Mouse (Mus musculus) left cerebral cortex, postnatal 10 days (tissue): ENCODE results near the gene Olfr262. TPM values are rescaled to one million over a fixed set of nuclear protein-coding genes. Genes with fewer than 3 reads are reported as not detected.
"Not testable (repeated sequence)": the region's sequence is repeated elsewhere in the genome, so short reads cannot be mapped to it uniquely, and the experiment has no call there.

Experiments
- DNase-seq, 2 experiments: peaks; one replicate each; pipeline ENCODE4 v3.0.0; 2021 to 2022; ENCODE audit warnings: low spot score in 2 of 2, mixed read lengths in 1 of 2; ENCODE audit errors: extremely low spot score in 1 of 2
- intact Hi-C: fragments of 180-260 bp; cut with DNase I; formaldehyde crosslinking; loops from one replicate; pipeline ENCODE4 v1.15.1; 2025
- total RNA-seq, 2 experiments: library from RNA; stranded (reverse); gene quantifications; 2 replicates each; pipeline ENCODE4 v1.2.3; 2021

The Olfr262 gene
- total RNA-seq, result not detected

DNA sequence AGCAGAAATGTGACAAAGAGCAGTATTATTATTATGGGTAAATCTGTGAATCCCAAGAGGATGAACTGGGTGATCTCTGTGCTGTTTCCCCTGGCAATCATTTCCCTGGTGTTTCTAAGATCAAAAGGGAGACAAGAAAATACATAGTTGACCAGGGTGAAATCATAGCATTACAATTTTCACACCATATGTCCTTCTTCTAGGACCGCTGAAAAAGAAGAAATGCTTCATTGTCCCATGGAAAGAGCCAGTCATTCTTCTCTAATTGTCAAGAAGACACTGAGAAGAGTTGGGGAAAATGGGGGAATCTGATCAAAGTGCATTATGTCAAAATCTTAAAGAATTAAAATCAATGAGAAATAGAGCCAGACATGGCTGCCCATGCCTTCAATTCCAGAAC, at the start of gene Olfr262:
Gene Olfr262, minus strand, starts transcription at position 101 of the 400 bp plus-strand sequence.
- DNase-seq, result no peak
- intact Hi-C loops, result no loop called here

DNA sequence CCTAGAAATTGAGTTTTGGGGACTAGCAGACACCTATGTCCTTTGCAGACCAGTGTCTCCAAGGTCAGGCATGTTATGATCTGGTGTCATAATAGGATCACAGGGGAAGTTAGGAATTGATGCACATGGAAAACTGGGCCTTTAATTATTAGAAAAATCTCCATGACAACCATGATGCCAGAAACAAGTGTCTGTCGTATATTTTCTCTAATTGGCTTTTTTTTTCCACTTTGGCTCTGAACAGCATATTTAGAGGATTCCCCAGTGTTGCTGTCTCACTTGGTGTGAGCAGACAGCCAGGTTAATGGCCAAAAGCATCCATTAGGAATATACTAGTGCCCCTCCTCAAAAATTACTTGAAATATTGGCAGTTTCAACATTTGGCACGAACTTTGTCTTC, 38.1 kb upstream of the Olfr262 start, which contains the start of gene Olfr1434:
Gene Olfr1434, plus strand, starts transcription at position 301 of the 400 bp plus-strand sequence.
- no peak for DNase-seq
- intact Hi-C loops, result no loop called here

DNA sequence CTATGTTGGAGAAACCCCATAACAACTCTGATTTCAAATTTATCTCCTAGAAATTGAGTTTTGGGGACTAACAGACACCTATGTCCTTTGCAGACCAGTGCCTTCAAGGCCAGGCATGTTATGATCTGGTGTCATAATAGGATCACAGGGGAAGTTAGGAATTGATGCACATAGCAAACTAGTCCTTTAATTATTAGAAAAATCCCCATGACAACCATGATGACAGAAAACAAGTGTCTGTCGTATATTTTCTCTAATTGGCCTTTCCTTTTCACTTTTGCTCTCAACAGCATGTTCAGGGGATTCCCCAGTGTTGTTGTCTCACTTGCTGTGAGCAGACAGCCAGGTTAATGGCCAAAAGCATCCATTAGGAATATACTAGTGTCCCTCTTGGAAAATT, 19.3 kb upstream of the Olfr262 start, which contains the start of gene Olfr235:
Gene Olfr235, plus strand, starts transcription at position 301 of the 400 bp plus-strand sequence.
- intact Hi-C loops, result no loop called here
- DNase-seq, result no peak

DNA sequence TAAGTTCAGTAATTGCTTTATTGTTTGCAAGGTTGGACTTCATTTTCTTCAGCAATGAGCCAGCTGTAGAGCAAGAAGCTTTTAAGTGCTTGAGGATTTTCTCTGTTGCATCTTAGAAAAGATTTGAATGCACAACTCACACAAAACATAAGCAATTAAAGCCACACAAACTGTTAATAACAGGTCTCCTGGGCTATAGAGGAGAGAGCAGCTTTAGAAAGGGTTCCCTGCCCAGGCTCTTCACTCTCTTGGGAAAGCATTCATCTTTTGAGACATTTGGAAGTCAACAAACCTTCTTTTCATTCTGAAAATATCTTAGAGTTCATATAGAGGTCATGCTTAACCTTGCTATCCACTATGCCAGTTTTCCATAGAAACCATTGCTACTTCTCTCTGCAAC, 9.0 kb downstream of the Olfr262 start, which contains the start of gene Olfr1432:
Gene Olfr1432, minus strand, starts transcription at position 101 of the 400 bp plus-strand sequence.
- intact Hi-C loops, DNase-seq: not testable (repeated sequence)

DNA sequence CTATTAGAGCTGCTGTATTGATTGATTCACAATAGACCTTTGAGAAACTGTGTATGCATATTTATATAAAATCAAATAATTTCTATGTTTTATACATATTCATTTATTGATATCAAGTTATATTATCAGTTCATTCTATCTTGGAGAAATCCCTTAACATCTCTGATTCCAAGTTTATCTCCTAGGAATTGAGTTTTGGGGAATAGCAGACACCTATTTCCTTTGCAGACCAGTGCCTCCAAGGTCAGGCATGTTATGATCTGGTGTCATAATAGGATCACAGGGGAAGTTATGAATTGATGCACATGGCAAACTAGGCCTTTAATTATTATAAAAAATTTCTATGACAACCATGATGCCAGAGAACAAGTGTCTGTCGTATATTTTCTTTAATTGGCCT, 41.1 kb downstream of the Olfr262 start, which contains the start of gene Olfr1431:
Gene Olfr1431, plus strand, starts transcription at position 301 of the 400 bp plus-strand sequence.
- intact Hi-C loops, result no loop called here
- DNase-seq, result no peak

DNA sequence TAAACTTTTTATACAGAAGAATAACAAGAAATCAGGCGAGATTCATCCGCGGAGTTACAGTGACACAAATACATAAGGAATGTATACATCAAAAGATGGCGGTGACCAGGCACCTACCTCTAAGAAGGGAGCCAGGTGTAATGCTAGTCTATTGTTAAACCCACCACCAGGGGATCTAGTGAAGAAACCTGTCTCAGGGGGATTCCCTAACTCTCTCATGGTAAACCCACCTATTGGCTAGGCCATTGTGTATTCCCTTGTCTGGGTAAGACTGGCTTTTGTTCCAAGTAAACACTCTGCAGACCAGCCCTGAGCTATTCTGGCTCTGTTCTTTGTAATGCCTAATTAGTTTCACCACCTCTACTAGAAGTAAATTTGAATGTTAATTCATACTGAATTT, 42.4 kb downstream of the Olfr262 start:
- DNase-seq, intact Hi-C loops: not testable (repeated sequence)

Other genes starting within 250 kb of the Olfr262 start
- gene Olfr1423, start 200.3 kb downstream of the Olfr262 start, total RNA-seq, result not detected
- gene Olfr1424, start 179.0 kb downstream of the Olfr262 start, total RNA-seq, result not detected
- not detected for gene Olfr1425, start 163.9 kb downstream of the Olfr262 start, total RNA-seq
- not detected for gene Olfr1426, start 149.6 kb downstream of the Olfr262 start, total RNA-seq
- not detected for gene Olfr1427, start 138.3 kb downstream of the Olfr262 start, total RNA-seq
- gene Olfr1428, start 125.8 kb downstream of the Olfr262 start, total RNA-seq, result not detected
- gene Olfr76, start 118.5 kb downstream of the Olfr262 start, total RNA-seq, result not detected
- not detected for gene Olfr1555-ps1, start 71.5 kb downstream of the Olfr262 start, total RNA-seq
- gene Olfr1431, start 41.0 kb downstream of the Olfr262 start, total RNA-seq, result not detected
- not detected for gene Olfr1432, start 9.1 kb downstream of the Olfr262 start, total RNA-seq
- gene Olfr235, start 19.4 kb upstream of the Olfr262 start, total RNA-seq, result not detected
- not detected for gene Olfr1434, start 38.2 kb upstream of the Olfr262 start, total RNA-seq
- not detected for gene Olfr1436, start 57.5 kb upstream of the Olfr262 start, total RNA-seq
- gene Olfr1437, start 83.4 kb upstream of the Olfr262 start, total RNA-seq, result not detected
- not detected for gene Olfr1438-ps1, start 94.3 kb upstream of the Olfr262 start, total RNA-seq
- not detected for gene Olfr1440, start 145.6 kb upstream of the Olfr262 start, total RNA-seq
- gene Olfr1441, start 175.8 kb upstream of the Olfr262 start, total RNA-seq, result not detected
- gene Pfpl, start 186.2 kb upstream of the Olfr262 start, total RNA-seq, result under 1 TPM in 1 of 2 experiments, not detected in 1; 0.08 TPM
- gene Mpeg1, start 219.1 kb upstream of the Olfr262 start, total RNA-seq, result 1 to 10 TPM; 4.8 to 5.1 TPM